Mouse (Mus musculus) regulatory T cell (primary cell): ENCODE results near the gene Panx2.

Source experiments
- in situ Hi-C: fragments of 300-600 bp; cut with MboI, MseI; formaldehyde crosslinking; loops from one replicate; pipeline ENCODE4 v1.15.1; 2025; ENCODE audit warnings: high pct_unique_total_duplicates

Gene Panx2

GRCm38 (mm10) chr15:89122649-89123366 is 63.3 kb downstream of the Panx2 start, which contains the start of gene Tubgcp6:
TSS of gene Tubgcp6 (minus strand) at chr15:89123112.
- in situ Hi-C loops = no loop called here
